Mouse (Mus musculus): ENCODE measurements around the gene Eef2k.

DNA sequence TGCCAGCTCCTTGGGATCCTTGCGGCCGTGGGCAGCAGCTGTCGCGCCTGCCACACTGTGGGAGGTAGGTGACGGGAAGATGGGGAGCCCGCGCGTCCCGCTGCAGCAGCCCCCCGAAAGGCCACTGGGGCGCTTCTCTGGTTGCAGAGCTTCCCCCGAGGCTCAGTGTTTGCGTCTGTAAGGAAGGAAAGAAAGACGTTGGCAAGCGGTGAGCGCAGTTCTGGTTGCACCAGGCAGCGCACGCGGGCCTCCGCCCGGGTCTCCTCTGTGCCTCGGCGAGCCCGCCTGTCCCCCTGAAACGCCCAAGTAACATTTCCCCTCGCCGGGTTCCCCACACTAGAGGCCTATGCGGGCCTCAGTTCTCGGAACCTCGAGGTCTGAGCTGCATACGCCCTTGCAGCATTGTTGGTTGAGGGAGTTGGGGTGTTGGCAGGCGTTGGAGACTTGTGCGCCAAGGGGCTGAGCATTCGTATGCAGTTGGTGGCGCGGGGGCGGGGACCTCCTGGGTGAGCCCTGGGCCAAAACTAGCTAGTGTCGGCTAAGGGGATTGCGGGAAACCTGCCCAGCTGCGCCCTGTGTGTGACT lies 498 bp downstream of the Eef2k start:
- TF ChIP-seq POLR2A (IDR thresholded peaks at IDR 0.05; ENCODE audit: insufficient read depth, low read length) (no peak), EP300 (IDR thresholded peaks at IDR 0.05; ENCODE audit: insufficient read depth, low read depth, low read length) (no peak)
